1 mouse cellular context compared by ENCODE assay signal in the genomic region with DNA sequence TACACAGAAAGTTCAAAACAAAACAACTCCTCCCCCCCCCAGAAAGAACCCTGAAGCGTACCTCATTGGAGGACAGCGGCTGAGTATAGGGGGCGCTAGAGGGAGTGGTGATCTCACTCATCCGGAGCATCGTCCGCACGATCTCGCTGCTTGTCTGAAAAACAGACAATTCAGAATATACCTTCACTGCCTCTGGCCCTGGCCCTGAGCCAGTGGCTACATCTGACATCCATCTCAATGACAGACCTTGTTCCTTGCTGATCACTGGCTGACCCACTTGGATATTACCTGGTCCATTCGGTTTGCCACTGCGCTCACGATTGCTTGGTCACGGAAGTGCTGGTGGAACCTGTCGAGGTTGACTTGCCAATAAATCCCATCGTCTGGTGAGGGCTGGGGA.
TF ChIP-seq lines count a peak whose summit lies in the region.

No protein-coding gene starts in this region.

TF ChIP-seq in CH12.LX, 34 proteins besides CTCF, POLR2A, EP300 and RAD21 (continued from another document):
- no peak for TF ChIP-seq RCOR1 (conservative IDR thresholded peaks at IDR 0.05; ENCODE audit: low read depth, low read length)
TF ChIP-seq in CH12.LX: peak in this region for 0.
